Mouse (Mus musculus): Measurements from ENCODE around the gene Slc5a5. TPM values are rescaled to one million over a fixed set of nuclear protein-coding genes. Genes with fewer than 3 reads are reported as not detected.

Gene Slc5a5
- polyA plus RNA-seq, 2 experiments: 0.03 to 0.10 TPM

GRCm38 (mm10) chr8:70884186-70884585 lies 8.4 kb downstream of the Slc5a5 start:
- no peak for ATAC-seq (ENCODE audit: insufficient read depth)
- no peaks in the 10 kb centered on the region for H3K36me3 ChIP-seq (replicated peaks; ENCODE audit: control insufficient read depth, insufficient read depth, low read depth)
- TF ChIP-seq EP300 (IDR thresholded peaks at IDR 0.05; ENCODE audit: low read depth) (no peak), CTCF (IDR thresholded peaks at IDR 0.05; ENCODE audit: low read depth) (no peak)

GRCm38 (mm10) chr8:70880546-70880945 lies 12.0 kb downstream of the Slc5a5 start:
- TF ChIP-seq EP300 (IDR thresholded peaks at IDR 0.05; ENCODE audit: low read depth) (no peak), CTCF (IDR thresholded peaks at IDR 0.05; ENCODE audit: low read depth) (no peak)
- WGBS (ENCODE audit: insufficient replicate concordance): 32% methylated on average over 11 of the region's 11 CpGs
- Histone ChIP-seq H3K4me1 (replicated peaks; ENCODE audit: control insufficient read depth in 2 of 2, insufficient read depth in 2 of 2, low read length in 1 of 2) (peaks cover 5 to 6% of the 10 kb centered on the region in 2 experiments), H3K27me3 (ENCODE audit: control insufficient read depth, insufficient read depth, low read length) (no peaks in the 10 kb centered on the region; the same call in none of the 2 replicates), H3K9me3 (ENCODE audit: control insufficient read depth, low read length) (no peaks in the 10 kb centered on the region), H3K4me3 (ENCODE audit: insufficient read depth in 1 of 2, low read depth in 2 of 2, low read length in 2 of 2) (no peak overlapping the region), H3K27ac (no peak overlapping the region), H3K9ac (replicated peaks) (no peak overlapping the region), H3K4me2 (ENCODE audit: low read depth) (no peak overlapping the region), H3K36me3 (replicated peaks; ENCODE audit: control insufficient read depth, insufficient read depth, low read depth) (no peaks in the 10 kb centered on the region)
- DNase-seq (ENCODE audit: low read depth in 3 of 3, low spot score in 3 of 3) (no peak), ATAC-seq (ENCODE audit: insufficient read depth) (no peak)

More at GRCm38 (mm10) chr8:70884186-70884585, 8.4 kb downstream of the Slc5a5 start:
- no peak overlapping the region for H3K27ac ChIP-seq
- no peak for DNase-seq (ENCODE audit: low read depth in 3 of 3, low spot score in 3 of 3)
- H3K4me1 ChIP-seq (replicated peaks; ENCODE audit: control insufficient read depth in 2 of 2, insufficient read depth in 2 of 2, low read length in 1 of 2): 0 out of 4 replicates have a peak, but pooled peaks cover 0 to 3% of the 10 kb centered on the region in 2 experiments
- H3K4me2 ChIP-seq (ENCODE audit: low read depth): no peak overlapping the region
- WGBS (ENCODE audit: insufficient replicate concordance): 60% methylated on average over 4 of the region's 4 CpGs
- H3K9me3 ChIP-seq (ENCODE audit: control insufficient read depth, low read length): no peaks in the 10 kb centered on the region
- H3K9ac ChIP-seq (replicated peaks): no peak overlapping the region
- H3K27me3 ChIP-seq (ENCODE audit: control insufficient read depth, insufficient read depth, low read length): no peaks in the 10 kb centered on the region; the same call in none of the 2 replicates
- H3K4me3 ChIP-seq (ENCODE audit: insufficient read depth in 1 of 2, low read depth in 2 of 2, low read length in 2 of 2): no peak overlapping the region

GRCm38 (mm10) chr8:70880126-70880525 lies 12.4 kb downstream of the Slc5a5 start:
- Histone ChIP-seq H3K27ac (no peak overlapping the region), H3K27me3 (ENCODE audit: control insufficient read depth, insufficient read depth, low read length) (no peaks in the 10 kb centered on the region; the same call in none of the 2 replicates), H3K4me2 (ENCODE audit: low read depth) (no peak overlapping the region), H3K9ac (replicated peaks) (no peak overlapping the region), H3K4me3 (ENCODE audit: insufficient read depth in 1 of 2, low read depth in 2 of 2, low read length in 2 of 2) (no peak overlapping the region), H3K9me3 (ENCODE audit: control insufficient read depth, low read length) (no peaks in the 10 kb centered on the region), H3K4me1 (replicated peaks; ENCODE audit: control insufficient read depth in 2 of 2, insufficient read depth in 2 of 2, low read length in 1 of 2) (peaks cover 5 to 6% of the 10 kb centered on the region in 2 experiments), H3K36me3 (replicated peaks; ENCODE audit: control insufficient read depth, insufficient read depth, low read depth) (no peaks in the 10 kb centered on the region)
- whole genome bisulfite sequencing (ENCODE audit: insufficient replicate concordance): 15% methylated on average over 4 of the region's 4 CpGs
- ATAC-seq (ENCODE audit: insufficient read depth): no peak
- no peak for TF ChIP-seq EP300 (IDR thresholded peaks at IDR 0.05; ENCODE audit: low read depth)
- no peak for DNase-seq (ENCODE audit: low read depth in 3 of 3, low spot score in 3 of 3)

GRCm38 (mm10) chr8:70879500-70879899 lies 13.1 kb downstream of the Slc5a5 start:
- Histone ChIP-seq H3K4me2 (ENCODE audit: low read depth) (no peak overlapping the region), H3K36me3 (replicated peaks; ENCODE audit: control insufficient read depth, insufficient read depth, low read depth) (no peaks in the 10 kb centered on the region), H3K4me1 (replicated peaks; ENCODE audit: control insufficient read depth in 2 of 2, insufficient read depth in 2 of 2, low read length in 1 of 2) (peaks cover 5 to 6% of the 10 kb centered on the region in 2 experiments), H3K27ac (no peak overlapping the region), H3K9me3 (ENCODE audit: control insufficient read depth, low read length) (no peaks in the 10 kb centered on the region), H3K9ac (replicated peaks) (no peak overlapping the region), H3K27me3 (ENCODE audit: control insufficient read depth, insufficient read depth, low read length) (no peaks in the 10 kb centered on the region; the same call in none of the 2 replicates), H3K4me3 (ENCODE audit: insufficient read depth in 1 of 2, low read depth in 2 of 2, low read length in 2 of 2) (no peak overlapping the region)
- DNase-seq (ENCODE audit: low read depth in 3 of 3, low spot score in 3 of 3) (no peak), ATAC-seq (ENCODE audit: insufficient read depth) (no peak)
- no peak for TF ChIP-seq EP300 (IDR thresholded peaks at IDR 0.05; ENCODE audit: low read depth)
- no peak for TF ChIP-seq CTCF (IDR thresholded peaks at IDR 0.05; ENCODE audit: low read depth)
- 55% methylated on average over 4 of the region's 4 CpGs for WGBS (ENCODE audit: insufficient replicate concordance)

- Histone ChIP-seq H3K9me3 (ENCODE audit: control insufficient read depth, low read length) (no peaks in the 10 kb centered on the region), H3K4me1 (replicated peaks; ENCODE audit: control insufficient read depth in 2 of 2, insufficient read depth in 2 of 2, low read length in 1 of 2) (peaks cover 5 to 6% of the 10 kb centered on the region in 2 experiments), H3K27ac (no peak overlapping the region), H3K36me3 (replicated peaks; ENCODE audit: control insufficient read depth, insufficient read depth, low read depth) (no peaks in the 10 kb centered on the region), H3K9ac (replicated peaks) (no peak overlapping the region), H3K27me3 (ENCODE audit: control insufficient read depth, insufficient read depth, low read length) (no peaks in the 10 kb centered on the region; the same call in none of the 2 replicates), H3K4me3 (ENCODE audit: insufficient read depth in 1 of 2, low read depth in 2 of 2, low read length in 2 of 2) (no peak overlapping the region), H3K4me2 (ENCODE audit: low read depth) (no peak overlapping the region)
- no peak for DNase-seq (ENCODE audit: low read depth in 3 of 3, low spot score in 3 of 3)
- 30% methylated on average over 2 of the region's 2 CpGs for WGBS (ENCODE audit: insufficient replicate concordance)
- TF ChIP-seq EP300 (IDR thresholded peaks at IDR 0.05; ENCODE audit: low read depth) (no peak), CTCF (IDR thresholded peaks at IDR 0.05; ENCODE audit: low read depth) (no peak)
- ATAC-seq (ENCODE audit: insufficient read depth): no peak
These were observed 14.4 kb downstream of the Slc5a5 start for GRCm38 (mm10) chr8:70878178-70878577.

Data from liver, embryonic 14.5 days (tissue).